Mouse (Mus musculus): Measurements from ENCODE around the gene Sec16b. TPM values are rescaled to one million over a fixed set of nuclear protein-coding genes. Genes with fewer than 3 reads are reported as not detected.

Sec16b gene
- polyA plus RNA-seq, 1 experiment from 2014 or later, result 1.1 TPM

DNA sequence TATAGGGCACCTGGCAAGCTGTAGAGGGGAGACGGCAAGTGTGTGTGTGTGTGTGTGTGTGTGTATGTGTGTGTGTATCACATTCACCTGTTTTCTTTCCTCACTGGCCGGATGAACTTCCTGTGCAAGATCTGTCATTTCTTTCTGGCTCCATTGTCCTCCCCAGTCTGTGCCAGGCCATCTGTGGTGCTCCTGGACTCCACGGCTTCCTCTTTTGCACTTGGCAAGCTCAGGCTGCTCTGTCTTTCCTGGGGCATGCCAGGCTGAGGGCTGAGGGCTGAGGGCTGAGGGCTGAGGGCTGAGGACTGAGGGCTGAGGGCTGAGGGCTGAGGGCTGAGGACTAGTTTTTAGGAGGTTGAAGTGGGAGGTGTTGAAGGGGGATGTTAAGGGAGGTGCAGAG lies 47.6 kb downstream of the Sec16b start:
- WGBS, result 78% methylated on average over 3 of the region's 3 CpGs
- DNase-seq (ENCODE audit: low spot score) (no peak), ATAC-seq (replicated peaks; ENCODE audit: insufficient number of reproducible peaks, low FRiP score, low TSS enrichment, low read depth) (no peak)
- Histone ChIP-seq H3K36me3 (replicated peaks; ENCODE audit: control insufficient read depth, insufficient read depth, low read depth, low read length) (no peaks in the 10 kb centered on the region), H3K27ac (replicated peaks; ENCODE audit: low read depth, low read length) (no peak overlapping the region), H3K27me3 (ENCODE audit: control insufficient read depth, insufficient read depth, low read length) (no peaks in the 10 kb centered on the region), H3K4me2 (ENCODE audit: low read depth, low read length) (no peak overlapping the region), H3K9ac (replicated peaks; ENCODE audit: low read length) (no peak overlapping the region), H3K4me3 (ENCODE audit: low read depth, low read length) (no peak overlapping the region), H3K4me1 (ENCODE audit: control insufficient read depth, insufficient read depth, low read length) (no peaks in the 10 kb centered on the region), H3K9me3 (replicated peaks; ENCODE audit: control insufficient read depth, low read length) (no peaks in the 10 kb centered on the region)

GRCm38 (mm10) chr1:157554686-157555530 lies 48.4 kb downstream of the Sec16b start:
- Histone ChIP-seq H3K4me2 (ENCODE audit: low read depth, low read length) (peak overlapping the region; percentile 30), H3K4me1 (ENCODE audit: control insufficient read depth, insufficient read depth, low read length) (no peaks in the 10 kb centered on the region), H3K4me3 (ENCODE audit: low read depth, low read length) (peak overlapping the region; percentile 9; the same call in 1 of the 2 replicates), H3K27ac (replicated peaks; ENCODE audit: low read depth, low read length) (no peak overlapping the region), H3K27me3 (ENCODE audit: control insufficient read depth, insufficient read depth, low read length) (no peaks in the 10 kb centered on the region), H3K36me3 (replicated peaks; ENCODE audit: control insufficient read depth, insufficient read depth, low read depth, low read length) (no peaks in the 10 kb centered on the region), H3K9ac (replicated peaks; ENCODE audit: low read length) (peak overlapping the region; percentile 27; the same call in 1 of the 2 replicates), H3K9me3 (replicated peaks; ENCODE audit: control insufficient read depth, low read length) (no peaks in the 10 kb centered on the region)
- DNase-seq (ENCODE audit: low spot score) (peak; percentile 20), ATAC-seq (replicated peaks; ENCODE audit: insufficient number of reproducible peaks, low FRiP score, low TSS enrichment, low read depth) (no peak)
- 21% methylated on average over 27 of the region's 27 CpGs for WGBS

GRCm38 (mm10) chr1:157555738-157556137 lies 49.2 kb downstream of the Sec16b start:
- DNase-seq (ENCODE audit: low spot score), result no peak
- 69% methylated on average over 10 of the region's 10 CpGs for WGBS
- no peaks in the 10 kb centered on the region for H3K36me3 ChIP-seq (replicated peaks; ENCODE audit: control insufficient read depth, insufficient read depth, low read depth, low read length)

DNA sequence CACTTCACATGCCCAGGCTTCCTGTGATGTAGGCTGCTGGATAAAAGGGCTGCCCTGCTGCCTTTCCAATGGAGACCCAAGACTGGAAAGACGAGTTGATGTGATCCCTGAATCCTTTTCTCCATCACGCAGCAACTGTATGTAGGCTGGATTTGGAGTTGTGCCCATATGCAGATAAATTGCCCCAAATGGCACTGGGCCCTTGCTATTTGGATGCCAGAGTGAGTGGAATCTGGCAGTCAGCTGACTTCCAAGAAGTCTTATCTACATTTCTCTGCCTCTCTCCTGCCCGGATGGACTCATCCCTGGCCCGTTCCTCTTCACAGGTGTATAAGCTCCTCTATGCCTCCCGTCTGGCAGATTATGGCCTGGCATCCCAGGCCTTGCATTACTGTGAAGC lies 49.9 kb downstream of the Sec16b start:
- no peak overlapping the region for H3K4me3 ChIP-seq (ENCODE audit: low read depth, low read length)
- H3K27me3 ChIP-seq (ENCODE audit: control insufficient read depth, insufficient read depth, low read length), result no peaks in the 10 kb centered on the region
- WGBS, result 86% methylated on average over 5 of the region's 5 CpGs
- H3K27ac ChIP-seq (replicated peaks; ENCODE audit: low read depth, low read length), result no peak overlapping the region
- H3K4me1 ChIP-seq (ENCODE audit: control insufficient read depth, insufficient read depth, low read length), result no peaks in the 10 kb centered on the region
- no peaks in the 10 kb centered on the region for H3K9me3 ChIP-seq (replicated peaks; ENCODE audit: control insufficient read depth, low read length)
- ATAC-seq (replicated peaks; ENCODE audit: insufficient number of reproducible peaks, low FRiP score, low TSS enrichment, low read depth) (no peak), DNase-seq (ENCODE audit: low spot score) (no peak)
- H3K9ac ChIP-seq (replicated peaks; ENCODE audit: low read length), result no peak overlapping the region
- no peak overlapping the region for H3K4me2 ChIP-seq (ENCODE audit: low read depth, low read length)
- H3K36me3 ChIP-seq (replicated peaks; ENCODE audit: control insufficient read depth, insufficient read depth, low read depth, low read length), result no peaks in the 10 kb centered on the region

More at GRCm38 (mm10) chr1:157555738-157556137, 49.2 kb downstream of the Sec16b start:
- Histone ChIP-seq H3K27ac (replicated peaks; ENCODE audit: low read depth, low read length) (no peak overlapping the region), H3K9me3 (replicated peaks; ENCODE audit: control insufficient read depth, low read length) (no peaks in the 10 kb centered on the region), H3K4me3 (ENCODE audit: low read depth, low read length) (no peak overlapping the region), H3K4me2 (ENCODE audit: low read depth, low read length) (no peak overlapping the region), H3K4me1 (ENCODE audit: control insufficient read depth, insufficient read depth, low read length) (no peaks in the 10 kb centered on the region), H3K9ac (replicated peaks; ENCODE audit: low read length) (no peak overlapping the region), H3K27me3 (ENCODE audit: control insufficient read depth, insufficient read depth, low read length) (no peaks in the 10 kb centered on the region)
- no peak for ATAC-seq (replicated peaks; ENCODE audit: insufficient number of reproducible peaks, low FRiP score, low TSS enrichment, low read depth)

DNA sequence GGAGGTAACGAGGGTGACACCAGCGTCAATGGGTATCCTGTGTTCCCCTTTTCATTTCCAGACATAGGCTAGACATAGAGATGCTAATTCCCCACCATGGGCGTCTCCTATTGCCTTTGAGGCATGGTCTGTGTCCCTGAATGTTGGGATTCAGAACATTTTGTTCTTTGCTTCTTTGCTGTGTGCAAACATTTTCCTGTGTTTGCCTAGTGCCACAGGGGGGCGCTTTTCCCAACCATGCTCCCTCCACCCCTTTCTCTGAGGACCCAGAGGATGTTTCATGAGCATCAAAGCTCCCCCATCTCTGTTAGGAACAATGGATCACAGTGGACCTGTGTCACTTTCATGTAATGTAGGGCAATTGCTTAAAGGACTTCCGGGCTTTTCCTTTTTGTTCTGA lies 51.6 kb downstream of the Sec16b start:
- no peaks in the 10 kb centered on the region for H3K27me3 ChIP-seq (ENCODE audit: control insufficient read depth, insufficient read depth, low read length)
- no peaks in the 10 kb centered on the region for H3K4me1 ChIP-seq (ENCODE audit: control insufficient read depth, insufficient read depth, low read length)
- no peak for ATAC-seq (replicated peaks; ENCODE audit: insufficient number of reproducible peaks, low FRiP score, low TSS enrichment, low read depth)
- H3K9ac ChIP-seq (replicated peaks; ENCODE audit: low read length), result no peak overlapping the region
- no peak overlapping the region for H3K4me3 ChIP-seq (ENCODE audit: low read depth, low read length)
- H3K4me2 ChIP-seq (ENCODE audit: low read depth, low read length), result no peak overlapping the region
- no peaks in the 10 kb centered on the region for H3K9me3 ChIP-seq (replicated peaks; ENCODE audit: control insufficient read depth, low read length)
- DNase-seq (ENCODE audit: low spot score), result no peak
- H3K36me3 ChIP-seq (replicated peaks; ENCODE audit: control insufficient read depth, insufficient read depth, low read depth, low read length), result no peaks in the 10 kb centered on the region
- WGBS, result 48% methylated on average over 5 of the region's 5 CpGs
- no peak overlapping the region for H3K27ac ChIP-seq (replicated peaks; ENCODE audit: low read depth, low read length)

DNA sequence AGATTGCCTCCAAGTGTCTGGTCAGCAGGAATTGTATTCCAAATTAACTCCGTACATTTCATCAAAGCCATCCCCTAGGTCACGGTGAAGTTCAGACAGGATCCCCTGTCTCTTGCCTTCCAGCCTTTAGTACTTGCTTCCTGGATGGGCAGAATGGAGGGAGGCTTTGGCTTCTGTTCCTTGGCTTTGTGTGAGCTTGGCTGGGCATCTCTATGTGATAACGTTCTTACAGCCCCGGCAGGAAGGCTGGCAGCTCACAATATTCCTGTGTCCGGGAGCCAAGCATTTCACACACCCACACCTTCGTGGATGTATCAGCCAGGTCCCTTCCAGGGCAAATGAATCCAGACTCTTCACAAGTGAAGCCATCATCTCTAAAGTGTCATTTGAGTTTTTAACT lies 53.5 kb downstream of the Sec16b start:
- DNase-seq (ENCODE audit: low spot score), result no peak
- H3K4me2 ChIP-seq (ENCODE audit: low read depth, low read length), result no peak overlapping the region
- H3K27ac ChIP-seq (replicated peaks; ENCODE audit: low read depth, low read length), result no peak overlapping the region
- no peaks in the 10 kb centered on the region for H3K9me3 ChIP-seq (replicated peaks; ENCODE audit: control insufficient read depth, low read length)
- H3K4me3 ChIP-seq (ENCODE audit: low read depth, low read length), result no peak overlapping the region
- H3K36me3 ChIP-seq (replicated peaks; ENCODE audit: control insufficient read depth, insufficient read depth, low read depth, low read length), result no peaks in the 10 kb centered on the region
- no peak for ATAC-seq (replicated peaks; ENCODE audit: insufficient number of reproducible peaks, low FRiP score, low TSS enrichment, low read depth)
- WGBS, result 79% methylated on average over 6 of the region's 6 CpGs
- no peak overlapping the region for H3K9ac ChIP-seq (replicated peaks; ENCODE audit: low read length)
- no peaks in the 10 kb centered on the region for H3K4me1 ChIP-seq (ENCODE audit: control insufficient read depth, insufficient read depth, low read length)
- H3K27me3 ChIP-seq (ENCODE audit: control insufficient read depth, insufficient read depth, low read length), result no peaks in the 10 kb centered on the region

DNA sequence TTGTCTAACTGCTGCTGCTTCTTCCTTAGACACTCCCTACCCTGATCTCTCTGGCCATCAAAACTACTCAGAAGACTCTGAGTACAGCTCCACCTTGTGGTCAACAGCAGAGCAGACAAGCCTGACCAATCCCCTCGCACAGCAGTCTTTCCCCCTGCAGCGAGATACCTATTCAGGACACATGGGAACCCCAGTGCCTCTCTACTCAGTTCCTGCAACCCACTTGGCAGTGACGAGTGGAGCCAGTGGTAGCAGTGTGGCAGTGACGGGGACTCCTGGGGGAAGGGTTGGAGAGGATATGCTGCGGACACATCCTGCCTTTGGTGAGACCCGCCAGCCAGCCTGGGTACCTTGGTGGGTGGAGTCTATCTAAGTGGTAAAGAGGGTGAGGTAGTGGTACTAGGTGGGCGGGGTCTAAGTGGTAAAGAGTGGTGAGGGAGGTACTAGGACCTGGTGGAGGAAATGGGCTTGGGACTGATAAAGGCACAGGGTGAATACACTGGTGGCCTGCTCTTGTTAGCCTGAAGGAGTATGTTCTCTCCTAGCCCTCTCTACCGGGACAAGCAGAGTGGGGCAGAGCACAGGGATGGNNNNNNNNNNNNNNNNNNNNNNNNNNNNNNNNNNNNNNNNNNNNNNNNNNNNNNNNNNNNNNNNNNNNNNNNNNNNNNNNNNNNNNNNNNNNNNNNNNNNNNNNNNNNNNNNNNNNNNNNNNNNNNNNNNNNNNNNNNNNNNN lies 54.3 kb downstream of the Sec16b start:
- WGBS, result 17% methylated on average over 8 of the region's 8 CpGs
- no peaks in the 10 kb centered on the region for H3K27me3 ChIP-seq (ENCODE audit: control insufficient read depth, insufficient read depth, low read length)
- no peak overlapping the region for H3K4me2 ChIP-seq (ENCODE audit: low read depth, low read length)
- H3K27ac ChIP-seq (replicated peaks; ENCODE audit: low read depth, low read length), result no peak overlapping the region
- no peak overlapping the region for H3K4me3 ChIP-seq (ENCODE audit: low read depth, low read length)
- H3K9me3 ChIP-seq (replicated peaks; ENCODE audit: control insufficient read depth, low read length), result no peaks in the 10 kb centered on the region
- H3K36me3 ChIP-seq (replicated peaks; ENCODE audit: control insufficient read depth, insufficient read depth, low read depth, low read length), result no peaks in the 10 kb centered on the region
- no peak overlapping the region for H3K9ac ChIP-seq (replicated peaks; ENCODE audit: low read length)
- DNase-seq (ENCODE audit: low spot score) (peak; percentile 71), ATAC-seq (replicated peaks; ENCODE audit: insufficient number of reproducible peaks, low FRiP score, low TSS enrichment, low read depth) (peak; percentile 73)
- no peaks in the 10 kb centered on the region for H3K4me1 ChIP-seq (ENCODE audit: control insufficient read depth, insufficient read depth, low read length)

DNA sequence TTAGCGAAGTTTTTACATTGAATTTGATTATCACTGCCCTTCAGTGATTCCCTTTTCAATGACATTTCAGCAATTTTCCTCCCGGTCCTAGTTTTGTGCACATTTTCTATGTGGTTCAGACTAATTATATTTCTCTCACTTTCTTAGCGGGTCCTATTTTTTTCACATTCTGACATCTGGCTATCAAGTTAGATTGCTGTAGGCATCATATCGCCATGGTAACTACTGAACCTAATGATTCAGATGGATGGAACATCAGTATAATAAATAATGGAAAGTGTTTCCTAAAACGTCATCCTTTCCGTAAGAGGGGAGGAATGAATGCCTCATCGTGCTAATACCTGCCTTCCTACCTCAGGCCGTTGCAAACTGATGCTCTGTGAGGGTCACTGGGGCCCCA lies 61.3 kb downstream of the Sec16b start:
- Histone ChIP-seq H3K27me3 (ENCODE audit: control insufficient read depth, insufficient read depth, low read length) (no peaks in the 10 kb centered on the region), H3K36me3 (replicated peaks; ENCODE audit: control insufficient read depth, insufficient read depth, low read depth, low read length) (no peaks in the 10 kb centered on the region), H3K4me3 (ENCODE audit: low read depth, low read length) (no peak overlapping the region), H3K4me2 (ENCODE audit: low read depth, low read length) (no peak overlapping the region), H3K27ac (replicated peaks; ENCODE audit: low read depth, low read length) (no peak overlapping the region), H3K9ac (replicated peaks; ENCODE audit: low read length) (no peak overlapping the region), H3K9me3 (replicated peaks; ENCODE audit: control insufficient read depth, low read length) (no peaks in the 10 kb centered on the region), H3K4me1 (ENCODE audit: control insufficient read depth, insufficient read depth, low read length) (no peaks in the 10 kb centered on the region)
- 82% methylated on average over 8 of the region's 8 CpGs for WGBS
- ATAC-seq (replicated peaks; ENCODE audit: insufficient number of reproducible peaks, low FRiP score, low TSS enrichment, low read depth), result no peak
- no peak for DNase-seq (ENCODE audit: low spot score)
